Mouse (Mus musculus): ENCODE results near the gene Cidec. TPM values are rescaled to one million over a fixed set of nuclear protein-coding genes. Genes with fewer than 3 reads are reported as not detected.

Gene Cidec
- not detected for polyA plus RNA-seq (2012; fragmentation: generic; extraction: Trizol)

DNA sequence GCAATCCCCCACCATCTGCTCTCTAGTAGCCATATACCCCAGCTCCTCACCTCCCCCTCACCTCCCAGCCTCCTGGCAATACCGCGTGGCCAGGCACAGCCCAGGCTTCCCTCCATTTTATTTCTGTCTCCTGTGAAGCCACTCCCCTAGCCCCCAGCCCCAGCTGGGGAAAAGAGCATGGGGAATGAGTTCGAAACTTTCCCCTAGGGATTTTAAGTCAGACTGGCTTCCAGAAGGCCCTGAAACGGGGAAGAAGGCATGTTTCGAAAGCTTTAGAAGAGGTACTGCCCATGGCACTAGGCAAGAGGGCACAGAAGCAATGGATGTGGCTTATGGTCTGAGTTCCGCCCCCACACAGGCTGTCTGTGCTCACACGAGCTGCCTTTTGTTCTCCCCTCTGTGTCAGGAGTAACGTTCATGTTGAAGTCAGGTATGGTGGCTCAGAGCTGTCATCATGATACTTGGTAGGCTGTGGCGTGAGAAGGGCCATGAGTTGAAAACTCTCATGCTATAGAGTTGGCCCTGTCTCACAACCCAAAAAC, at the start of gene Cidec:
Cidec (minus strand) TSS at position 97 of the 542 bp plus-strand sequence.

GRCm38 (mm10) chr6:113483100-113483615, 47.6 kb upstream of the Cidec start, which contains the start of gene Creld1:
TSS of gene Creld1 (plus strand) at chr6:113483297.

DNA sequence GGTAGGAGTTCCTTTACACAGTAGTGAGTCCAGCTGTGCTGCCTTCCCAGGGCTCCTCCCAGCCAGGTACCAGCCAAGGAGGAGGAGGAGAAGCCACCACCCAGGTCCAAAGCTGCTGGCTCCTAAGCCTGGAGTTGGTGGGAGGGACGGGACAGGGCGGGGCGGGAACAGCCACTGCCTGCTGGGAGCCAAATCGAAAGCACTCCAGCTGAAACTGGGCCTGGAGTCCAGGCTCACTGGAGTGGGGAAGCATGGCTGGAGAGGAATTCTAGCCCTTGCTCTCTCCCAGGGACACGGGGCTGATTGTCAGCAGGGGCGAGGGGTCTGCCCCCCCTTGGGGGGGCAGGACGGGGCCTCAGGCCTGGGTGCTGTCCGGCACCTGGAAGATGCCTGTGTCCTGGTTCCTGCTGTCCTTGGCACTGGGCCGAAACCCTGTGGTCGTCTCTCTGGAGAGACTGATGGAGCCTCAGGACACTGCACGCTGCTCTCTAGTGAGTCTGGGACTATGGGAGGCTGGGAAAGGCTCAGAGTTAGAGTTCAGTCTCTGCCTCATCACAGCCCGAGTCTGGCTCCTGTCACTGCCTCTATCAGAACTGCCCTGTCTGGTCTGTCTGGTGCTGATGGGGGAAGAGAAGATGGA, 35.9 kb upstream of the Cidec start, which contains the start of gene Il17rc:
Il17rc (plus strand) TSS at position 131 of the 640 bp plus-strand sequence.

GRCm38 (mm10) chr6:113457952-113458534, 22.5 kb upstream of the Cidec start, which contains the start of gene Il17re:
TSS of gene Il17re (plus strand) at chr6:113458484.

DNA sequence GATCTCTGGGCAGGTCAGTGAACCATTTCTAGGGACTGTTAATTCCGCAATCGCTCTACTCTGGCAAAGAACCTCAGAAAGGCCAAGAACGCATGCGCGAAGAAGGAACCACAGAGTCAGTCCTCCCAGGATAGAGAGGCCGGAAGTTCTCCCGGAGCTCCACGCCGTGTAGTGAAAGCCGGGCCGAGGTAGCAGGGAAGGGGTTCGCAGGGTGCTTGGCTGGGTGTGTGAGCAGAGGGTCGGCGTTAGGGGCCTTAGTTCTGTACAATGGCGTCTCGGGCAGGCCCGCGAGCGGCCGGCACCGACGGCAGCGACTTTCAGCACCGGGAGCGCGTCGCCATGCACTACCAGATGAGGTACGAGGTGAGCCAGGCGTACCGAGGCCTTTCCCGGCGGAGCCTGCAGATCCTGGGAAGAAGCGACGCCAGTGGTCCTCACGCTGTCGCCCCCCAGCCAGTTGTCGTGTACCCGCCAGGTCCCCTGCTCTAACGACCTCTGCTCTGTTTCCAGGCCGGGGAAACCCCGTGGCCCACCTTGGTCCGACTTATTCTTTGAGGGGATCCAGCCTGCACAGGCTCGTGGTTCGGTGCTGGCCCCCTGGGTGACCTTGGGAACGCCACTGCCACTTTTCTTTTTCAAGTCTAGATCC, 7.0 kb upstream of the Cidec start, which contains the start of gene Jagn1:
Jagn1 (plus strand) TSS at position 128 of the 649 bp plus-strand sequence.

GRCm38 (mm10) chr6:113419199-113419587, 16.4 kb downstream of the Cidec start, which contains the start of gene Rpusd3:
TSS of gene Rpusd3 (minus strand) at chr6:113419340.

GRCm38 (mm10) chr6:113388960-113389359, 46.6 kb downstream of the Cidec start, which contains the start of gene Ttll3:
TSS of gene Ttll3 (plus strand) at chr6:113389260.

DNA sequence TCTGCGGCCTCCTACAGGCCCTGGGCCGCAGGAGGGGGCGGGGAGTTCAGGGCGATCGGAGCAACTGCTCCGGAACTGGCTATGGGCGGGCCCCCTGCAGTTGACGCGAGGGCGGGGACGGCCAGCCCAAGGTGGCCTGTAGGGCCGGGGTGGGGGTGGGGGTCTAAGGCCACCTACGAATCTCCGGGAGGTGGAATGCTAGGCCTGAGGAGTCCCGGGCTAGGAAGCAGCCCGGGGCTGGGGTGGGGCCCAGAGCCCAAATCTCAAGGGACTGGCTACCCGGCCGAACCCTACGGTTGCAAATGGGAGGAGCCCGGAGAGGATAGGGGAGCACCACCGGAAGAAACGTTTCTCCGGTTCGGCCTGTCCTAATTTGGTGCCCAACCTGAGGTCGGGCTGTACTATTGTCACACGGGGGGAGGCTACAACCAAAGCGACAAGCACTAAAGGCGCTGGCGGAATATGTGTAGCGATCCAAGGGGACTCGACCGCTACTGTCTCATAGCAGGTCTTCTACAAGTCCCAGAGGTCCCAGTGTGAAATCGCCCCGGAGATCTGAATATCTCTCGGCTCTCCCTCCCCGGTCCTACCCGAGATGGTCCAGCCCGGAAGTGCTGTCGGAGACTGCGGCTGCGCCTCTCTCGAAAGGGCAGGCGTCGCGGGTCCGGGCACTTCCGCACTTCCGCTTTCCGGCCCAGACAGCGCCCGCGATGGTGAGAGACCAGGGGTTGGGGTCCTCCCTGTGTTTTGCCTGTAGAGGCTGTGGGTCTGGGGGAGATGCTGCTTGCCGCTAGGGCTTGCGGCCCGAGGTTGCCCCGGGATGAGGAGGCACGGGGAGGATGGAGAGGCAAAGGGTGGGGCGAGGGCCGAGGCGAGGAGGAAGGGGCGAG, 57.8 kb downstream of the Cidec start, which contains the start of the genes Tada3 and Arpc4:
Tada3 (minus strand) TSS at position 388 of the 890 bp plus-strand sequence.
Arpc4 (plus strand) TSS at position 620 of the 890 bp plus-strand sequence.

Other genes with a start within 250 kb of the Cidec start
- gene Lhfpl4, start 240.4 kb downstream of the Cidec start, polyA plus RNA-seq (2012; fragmentation: generic; extraction: Trizol) = 10 to 100 TPM in 1 of 2 experiments, 1 to 10 TPM in 1; 1.7 to 10.5 TPM
- 10 to 100 TPM; 20.4 to 29.4 TPM for gene Mtmr14, start 197.9 kb downstream of the Cidec start, polyA plus RNA-seq (2012; fragmentation: generic; extraction: Trizol)
- gene Cpne9, start 153.5 kb downstream of the Cidec start, polyA plus RNA-seq (2012; fragmentation: generic; extraction: Trizol) = under 1 TPM; 0.06 to 0.08 TPM
- 10 to 100 TPM in 1 of 2 experiments, 1 to 10 TPM in 1; 3.4 to 11.1 TPM for gene Brpf1, start 128.6 kb downstream of the Cidec start, polyA plus RNA-seq (2012; fragmentation: generic; extraction: Trizol)
- gene Ogg1, start 108.8 kb downstream of the Cidec start, polyA plus RNA-seq (2012; fragmentation: generic; extraction: Trizol) = 10 to 100 TPM; 11.4 to 15.7 TPM
- 100 to 1,000 TPM in 1 of 2 experiments, 10 to 100 TPM in 1; 64.5 to 122 TPM for gene Camk1, start 91.8 kb downstream of the Cidec start, polyA plus RNA-seq (2012; fragmentation: generic; extraction: Trizol)
- gene Tada3, start 57.9 kb downstream of the Cidec start, polyA plus RNA-seq (2012; fragmentation: generic; extraction: Trizol) = 10 to 100 TPM; 27.6 to 50.9 TPM
- gene Arpc4, start 57.6 kb downstream of the Cidec start, polyA plus RNA-seq (2012; fragmentation: generic; extraction: Trizol) = 100 to 1,000 TPM; 222 to 331 TPM
- gene Ttll3, start 46.5 kb downstream of the Cidec start, polyA plus RNA-seq (2012; fragmentation: generic; extraction: Trizol) = 1 to 10 TPM in 1 of 2 experiments, under 1 TPM in 1; 0.75 to 7.1 TPM
- 10 to 100 TPM in 1 of 2 experiments, 1 to 10 TPM in 1; 7.3 to 13.4 TPM for gene Rpusd3, start 16.4 kb downstream of the Cidec start, polyA plus RNA-seq (2012; fragmentation: generic; extraction: Trizol)
- 10 to 100 TPM; 43.5 to 47.0 TPM for gene Jagn1, start 6.8 kb upstream of the Cidec start, polyA plus RNA-seq (2012; fragmentation: generic; extraction: Trizol)
- under 1 TPM; 0.02 to 0.09 TPM for gene Il17re, start 22.7 kb upstream of the Cidec start, polyA plus RNA-seq (2012; fragmentation: generic; extraction: Trizol)
- 10 to 100 TPM; 54.5 to 79.0 TPM for gene Il17rc, start 35.7 kb upstream of the Cidec start, polyA plus RNA-seq (2012; fragmentation: generic; extraction: Trizol)
- gene Creld1, start 47.5 kb upstream of the Cidec start, polyA plus RNA-seq (2012; fragmentation: generic; extraction: Trizol) = 1 to 10 TPM in 1 of 2 experiments, under 1 TPM in 1; 0.23 to 3.3 TPM
- gene Prrt3, start 66.2 kb upstream of the Cidec start, polyA plus RNA-seq (2012; fragmentation: generic; extraction: Trizol) = under 1 TPM; 0.01 to 0.06 TPM
- gene Emc3, start 95.9 kb upstream of the Cidec start, polyA plus RNA-seq (2012; fragmentation: generic; extraction: Trizol) = 10 to 100 TPM; 19.3 to 81.3 TPM
- gene Fancd2, start 95.9 kb upstream of the Cidec start, polyA plus RNA-seq (2012; fragmentation: generic; extraction: Trizol) = 1 to 10 TPM in 1 of 2 experiments, under 1 TPM in 1; 0.62 to 2.8 TPM
- gene Fancd2os, start 165.0 kb upstream of the Cidec start, polyA plus RNA-seq (2012; fragmentation: generic; extraction: Trizol) = under 1 TPM in 1 of 2 experiments, not detected in 1; 0.12 TPM
- 100 to 1,000 TPM; 124 to 277 TPM for gene Brk1, start 169.0 kb upstream of the Cidec start, polyA plus RNA-seq (2012; fragmentation: generic; extraction: Trizol)
- 10 to 100 TPM in 1 of 2 experiments, 1 to 10 TPM in 1; 5.0 to 26.2 TPM for gene Vhl, start 188.2 kb upstream of the Cidec start, polyA plus RNA-seq (2012; fragmentation: generic; extraction: Trizol)
- gene Irak2, start 202.7 kb upstream of the Cidec start, polyA plus RNA-seq (2012; fragmentation: generic; extraction: Trizol) = 1 to 10 TPM; 1.9 to 6.9 TPM

Measured in C3H10T1/2 (cell line).